Mouse (Mus musculus): Measurements from ENCODE around the gene Fgd1. TPM values are rescaled to one million over a fixed set of nuclear protein-coding genes. Genes with fewer than 3 reads are reported as not detected.
A peak's percentile ranks its signal among the peaks of the same experiment; 100 is the strongest.

Gene Fgd1
- polyA plus RNA-seq, 1 experiment from 2014 or later: 13.2 TPM

DNA sequence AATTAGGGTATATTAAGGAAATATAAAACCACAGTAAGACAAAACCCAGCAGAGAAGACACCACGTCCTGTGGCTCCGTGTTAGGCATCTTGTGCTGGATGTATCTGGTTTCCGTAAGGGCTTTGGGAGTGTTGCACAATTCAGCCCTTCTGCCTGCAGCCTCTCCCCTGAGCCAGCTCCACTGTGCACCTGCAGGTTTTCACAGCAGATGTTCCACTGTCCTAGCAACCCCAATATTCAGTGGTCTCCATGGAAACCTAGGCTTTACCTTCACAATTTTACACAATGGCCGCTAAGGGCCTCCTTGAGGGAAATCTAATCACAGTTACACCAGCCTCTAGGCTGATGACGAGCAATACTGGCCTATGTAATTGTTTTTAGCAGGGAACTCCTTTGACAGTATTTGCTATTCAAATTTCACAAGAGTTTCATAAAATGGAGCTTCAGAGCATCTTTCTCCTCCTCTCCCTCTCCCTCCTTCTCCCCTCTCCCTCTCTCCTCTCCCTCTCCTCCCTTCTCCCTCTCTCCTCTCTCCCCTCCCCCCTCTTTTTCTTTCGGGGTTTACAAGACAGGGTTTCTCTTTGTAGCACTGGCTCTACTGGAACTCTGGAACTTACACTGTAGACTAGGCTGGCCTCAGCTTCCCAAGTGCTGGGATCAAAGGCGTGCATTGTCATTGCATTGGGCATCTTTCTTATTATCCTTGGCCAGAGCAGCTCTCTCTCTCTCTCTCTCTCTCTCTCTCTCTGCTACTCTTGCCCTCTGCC lies 61.5 kb downstream of the Fgd1 start:
- Histone ChIP-seq H3K9me3 (no peaks in the 10 kb centered on the region), H3K27me3 (ENCODE audit: poor library complexity, severe bottlenecking) (peaks cover 28% of the 10 kb centered on the region), H3K4me1 (peaks cover 9% of the 10 kb centered on the region), H3K36me3 (replicated peaks) (no peaks in the 10 kb centered on the region), H3K27ac (no peak overlapping the region; the same call in 1 of the 2 replicates), H3K4me3 (no peak overlapping the region)
- no peak for DNase-seq (ENCODE audit: extremely low spot score, low spot score)
- WGBS: 64% methylated on average over 7 of the region's 7 CpGs

DNA sequence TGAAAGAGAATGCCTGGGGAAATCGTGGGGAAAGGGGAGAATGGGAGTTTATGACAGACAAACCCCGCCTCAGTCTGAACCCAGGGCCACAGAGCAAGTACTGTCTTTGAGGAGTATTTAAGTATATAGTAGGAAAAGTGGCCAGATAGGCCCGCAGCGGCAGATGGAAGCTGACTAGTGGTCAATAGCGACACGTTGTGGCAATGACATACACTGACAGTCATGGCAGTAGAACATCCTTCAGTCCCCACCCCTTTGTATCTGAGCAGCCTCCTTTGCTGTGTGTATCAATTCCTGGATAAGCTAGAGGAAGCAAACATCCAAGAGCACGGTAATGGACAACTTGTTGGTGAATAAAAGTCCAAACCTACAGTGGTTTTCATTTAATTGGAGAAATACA lies 70.8 kb downstream of the Fgd1 start:
- Histone ChIP-seq H3K9me3 (no peaks in the 10 kb centered on the region), H3K36me3 (replicated peaks) (no peaks in the 10 kb centered on the region), H3K4me3 (no peak overlapping the region), H3K27ac (no peak overlapping the region), H3K27me3 (ENCODE audit: poor library complexity, severe bottlenecking) (peaks cover 13% of the 10 kb centered on the region), H3K4me1 (no peaks in the 10 kb centered on the region)
- DNase-seq (ENCODE audit: extremely low spot score, low spot score): no peak
- WGBS: 21% methylated on average over 7 of the region's 7 CpGs

DNA sequence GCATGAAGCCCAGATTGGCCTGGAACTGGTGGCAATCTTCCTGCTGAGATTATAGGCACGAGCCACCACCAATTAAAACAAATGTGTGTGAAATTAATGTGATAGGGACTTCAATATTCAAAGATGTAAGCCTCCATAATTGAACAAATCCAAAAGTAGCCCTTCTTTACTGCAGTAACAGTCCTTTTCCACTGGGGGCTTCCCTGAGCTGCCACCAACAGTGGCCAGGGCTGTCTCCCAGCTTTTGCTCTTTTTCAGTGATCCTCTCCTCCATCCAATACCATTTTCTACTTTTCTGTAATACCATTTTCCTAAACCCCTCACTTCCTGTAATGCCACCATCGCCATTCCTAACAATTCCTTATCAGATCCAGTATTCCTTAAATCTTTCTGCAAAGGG lies 71.5 kb downstream of the Fgd1 start:
- WGBS: 7% methylated on average over 2 of the region's 2 CpGs
- Histone ChIP-seq H3K36me3 (replicated peaks) (no peaks in the 10 kb centered on the region), H3K9me3 (no peaks in the 10 kb centered on the region), H3K4me1 (no peaks in the 10 kb centered on the region), H3K27ac (no peak overlapping the region), H3K27me3 (ENCODE audit: poor library complexity, severe bottlenecking) (peaks cover 13% of the 10 kb centered on the region), H3K4me3 (no peak overlapping the region)
- DNase-seq (ENCODE audit: extremely low spot score, low spot score): no peak

DNA sequence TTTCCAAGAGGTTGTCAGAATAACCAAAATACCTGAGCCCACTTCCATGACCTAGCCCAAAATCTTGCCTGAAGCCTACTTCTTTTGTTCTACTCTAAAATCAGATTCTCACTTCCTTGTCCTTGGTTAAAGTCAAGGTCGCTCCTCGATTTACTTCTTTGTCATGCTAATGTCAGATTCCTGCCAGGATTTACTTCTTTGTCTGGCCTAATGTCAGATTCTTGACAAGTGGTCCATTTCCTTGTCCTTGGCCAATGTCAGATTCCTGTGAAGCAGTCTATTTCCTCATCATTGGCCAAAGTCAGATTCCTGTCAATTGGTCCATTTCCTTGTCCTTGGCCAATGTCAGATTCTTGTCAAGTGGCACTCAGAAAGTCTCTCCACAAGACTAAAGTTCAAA lies 78.0 kb downstream of the Fgd1 start:
- 69% methylated on average over 2 of the region's 2 CpGs for WGBS
- no peaks in the 10 kb centered on the region for H3K4me1 ChIP-seq
- H3K27me3 ChIP-seq (ENCODE audit: poor library complexity, severe bottlenecking): peaks cover 11% of the 10 kb centered on the region
- no peaks in the 10 kb centered on the region for H3K36me3 ChIP-seq (replicated peaks)
- no peak overlapping the region for H3K27ac ChIP-seq
- H3K9me3 ChIP-seq: no peaks in the 10 kb centered on the region
- DNase-seq (ENCODE audit: extremely low spot score, low spot score): no peak
- no peak overlapping the region for H3K4me3 ChIP-seq

DNA sequence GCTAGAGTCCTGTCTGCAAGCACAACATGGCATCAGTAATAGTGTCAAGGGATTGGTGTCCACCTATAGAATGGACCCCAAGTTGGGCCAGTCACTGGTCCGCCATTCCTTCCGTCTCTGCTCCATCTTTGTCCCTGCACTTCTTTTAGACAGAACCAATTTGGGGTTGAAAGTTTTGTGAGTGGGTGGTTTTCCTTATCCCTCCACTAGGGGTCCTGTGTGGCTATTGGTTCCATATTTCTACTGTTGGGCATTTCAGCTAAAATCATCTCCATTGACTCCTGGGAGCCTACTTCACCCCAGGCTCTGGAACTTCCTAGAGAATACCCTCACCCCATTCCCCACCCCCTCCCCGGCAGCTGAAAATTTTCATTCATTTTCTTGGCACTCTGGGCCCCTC lies 84.5 kb downstream of the Fgd1 start:
- no peak for DNase-seq (ENCODE audit: extremely low spot score, low spot score)
- WGBS: 75% methylated on average over 3 of the region's 3 CpGs
- Histone ChIP-seq H3K4me3 (no peak overlapping the region), H3K9me3 (no peaks in the 10 kb centered on the region), H3K4me1 (no peaks in the 10 kb centered on the region), H3K27me3 (ENCODE audit: poor library complexity, severe bottlenecking) (peaks cover 14% of the 10 kb centered on the region; the same call in 1 of the 2 replicates), H3K27ac (no peak overlapping the region), H3K36me3 (replicated peaks) (no peaks in the 10 kb centered on the region)

DNA sequence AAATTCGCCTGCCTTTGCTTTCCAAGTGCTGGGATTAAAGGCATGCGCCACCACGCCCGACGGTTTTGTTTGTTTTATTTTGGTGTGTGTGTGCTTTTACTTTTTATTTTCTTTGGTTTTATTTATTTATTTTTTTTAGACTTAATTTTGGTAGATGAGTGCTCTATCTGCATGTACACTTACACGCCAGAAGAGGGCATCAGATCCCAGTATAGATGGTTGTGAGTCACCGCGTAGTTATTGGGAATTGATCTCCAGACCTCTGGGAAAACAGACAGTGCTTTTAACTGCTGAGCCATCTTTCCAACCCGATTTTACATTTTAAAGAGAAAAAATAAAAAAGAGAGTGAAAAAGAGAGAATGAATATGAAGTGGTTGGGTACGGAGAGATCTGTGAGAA lies 86.8 kb downstream of the Fgd1 start:
- WGBS: 26% methylated on average over 10 of the region's 10 CpGs
- H3K4me3 ChIP-seq: peak overlapping the region; percentile 30
- no peaks in the 10 kb centered on the region for H3K36me3 ChIP-seq (replicated peaks)
- no peak overlapping the region for H3K27ac ChIP-seq
- peak; percentile 15 for DNase-seq (ENCODE audit: extremely low spot score, low spot score)
- no peaks in the 10 kb centered on the region for H3K4me1 ChIP-seq
- no peaks in the 10 kb centered on the region for H3K9me3 ChIP-seq
- peaks cover 12% of the 10 kb centered on the region; the same call in 1 of the 2 replicates for H3K27me3 ChIP-seq (ENCODE audit: poor library complexity, severe bottlenecking)

Other genes starting within 250 kb of the Fgd1 start
- gene Maged2, start 231.8 kb upstream of the Fgd1 start, polyA plus RNA-seq (2016; fragmentation: Nextera tagmentation; extraction: Ambion mirVana): 216 and 221 TPM in 2 replicates
- gene Gnl3l, start 28.8 kb upstream of the Fgd1 start, polyA plus RNA-seq (2016; fragmentation: Nextera tagmentation; extraction: Ambion mirVana): 41.8 and 44.3 TPM in 2 replicates
- 64.6 and 65.2 TPM in 2 replicates for gene Tsr2, start 50.4 kb downstream of the Fgd1 start, polyA plus RNA-seq (2016; fragmentation: Nextera tagmentation; extraction: Ambion mirVana)
- 9.3 and 10.0 TPM in 2 replicates for gene Wnk3, start 151.9 kb downstream of the Fgd1 start, polyA plus RNA-seq (2016; fragmentation: Nextera tagmentation; extraction: Ambion mirVana)

All from forebrain, embryonic 10.5 days (tissue).